Mouse (Mus musculus) thymus, postnatal 4 days (tissue): ENCODE measurements around the gene Dlk2.

Experiments
- DNase-seq: peaks from one replicate; pipeline ENCODE4 v3.0.0; 2021

Dlk2 gene

GRCm38 (mm10) chr17:46274465-46274864 lies 22.8 kb upstream of the Dlk2 start:
- DNase-seq, result no peak

- no peak for DNase-seq
These were observed 22.2 kb upstream of the Dlk2 start for GRCm38 (mm10) chr17:46275034-46275433.

GRCm38 (mm10) chr17:46275506-46275905 lies 21.7 kb upstream of the Dlk2 start:
- no peak for DNase-seq

GRCm38 (mm10) chr17:46277586-46277985 lies 19.6 kb upstream of the Dlk2 start:
- DNase-seq, result no peak

- DNase-seq, result no peak
These were observed 19.0 kb upstream of the Dlk2 start for GRCm38 (mm10) chr17:46278011-46278765.

GRCm38 (mm10) chr17:46282483-46283123 lies 14.6 kb upstream of the Dlk2 start, which contains the start of gene Tjap1:
TSS of gene Tjap1 (minus strand) at chr17:46283026.
- DNase-seq, result peak; percentile 88

GRCm38 (mm10) chr17:46283140-46283539 lies 14.1 kb upstream of the Dlk2 start:
- peak; percentile 33 for DNase-seq

GRCm38 (mm10) chr17:46283911-46284310 lies 13.3 kb upstream of the Dlk2 start:
- DNase-seq, result peak; percentile 42

GRCm38 (mm10) chr17:46284653-46285052 lies 12.6 kb upstream of the Dlk2 start:
- DNase-seq, result no peak

GRCm38 (mm10) chr17:46285407-46285806 lies 11.8 kb upstream of the Dlk2 start:
- DNase-seq, result no peak

- no peak for DNase-seq
These were observed 9.5 kb upstream of the Dlk2 start for GRCm38 (mm10) chr17:46287678-46288095.

- no peak for DNase-seq
These were observed 620 bp upstream of the Dlk2 start for GRCm38 (mm10) chr17:46296601-46297000.

- no peak for DNase-seq
These were observed 225 bp upstream of the Dlk2 start for GRCm38 (mm10) chr17:46297028-46297363.

GRCm38 (mm10) chr17:46298220-46298913 lies 1.1 kb downstream of the Dlk2 start:
- peak; percentile 89 for DNase-seq

- no peak for DNase-seq
These were observed 4.7 kb downstream of the Dlk2 start for GRCm38 (mm10) chr17:46301892-46302291.

- no peak for DNase-seq
These were observed 7.0 kb downstream of the Dlk2 start for GRCm38 (mm10) chr17:46304184-46304583.

- peak; percentile 4 for DNase-seq
These were observed 9.7 kb downstream of the Dlk2 start for GRCm38 (mm10) chr17:46306956-46307355.

- DNase-seq, result no peak
These were observed 12.6 kb downstream of the Dlk2 start for GRCm38 (mm10) chr17:46309835-46310234.

- DNase-seq, result no peak
These were observed 13.3 kb downstream of the Dlk2 start for GRCm38 (mm10) chr17:46310515-46310914.

- no peak for DNase-seq
These were observed 16.0 kb downstream of the Dlk2 start for GRCm38 (mm10) chr17:46313135-46313715.

- DNase-seq, result no peak
These were observed 18.6 kb downstream of the Dlk2 start for GRCm38 (mm10) chr17:46315813-46316212.

- DNase-seq, result no peak
These were observed 23.3 kb downstream of the Dlk2 start for GRCm38 (mm10) chr17:46320492-46320891.

- no peak for DNase-seq
These were observed 25.0 kb downstream of the Dlk2 start for GRCm38 (mm10) chr17:46322046-46322823.
